Mouse (Mus musculus) liver, adult 2 months (tissue): ENCODE measurements at regions not wholly inside any gene's neighbourhood (a gene's known extent, or its start where the extent isn't known, plus 50 kb on each side); places are given as distances from the start of the nearest gene placed in this dataset.

Source experiments
- DNase-seq: peaks from one replicate; pipeline ENCODE4 v3.0.0-alpha.2; 2011; ENCODE audit warnings: low read depth, low spot score; ENCODE audit errors: extremely low read depth
- H3K27ac ChIP-seq: fragments of 200-500 bp; replicated peaks from 2 replicates; pipeline ENCODE4 v1.5.1; 2012; ENCODE audit warnings: low read depth, mild to moderate bottlenecking, control low read depth, inconsistent platforms, low read length; ENCODE audit not compliant: insufficient read depth
- H3K27me3 ChIP-seq: fragments of 200-500 bp; 2 replicates; pipeline ENCODE4 v1.6.1; 2012; ENCODE audit warnings: mild to moderate bottlenecking, moderate library complexity, low read length, inconsistent platforms; ENCODE audit not compliant: control insufficient read depth, insufficient read depth
- H3K36me3 ChIP-seq: fragments of 200-500 bp; 2 replicates; pipeline ENCODE4 v1.6.1; 2012; ENCODE audit warnings: low read length, inconsistent platforms; ENCODE audit not compliant: control insufficient read depth, insufficient read depth
- H3K4me1 ChIP-seq: fragments of 200-500 bp; 2 replicates; pipeline ENCODE4 v1.6.1; 2011; ENCODE audit warnings: low read length; ENCODE audit not compliant: control insufficient read depth, insufficient read depth
- H3K4me3 ChIP-seq: fragments of 200-500 bp; 2 replicates; pipeline ENCODE4 v1.5.1; 2011; ENCODE audit warnings: low read depth, mild to moderate bottlenecking, control low read depth, low read length, moderate library complexity; ENCODE audit not compliant: insufficient read depth
- H3K79me2 ChIP-seq: fragments of 200-500 bp; 2 replicates; pipeline ENCODE4 v1.6.1; 2012; ENCODE audit warnings: inconsistent platforms, mild to moderate bottlenecking, low read length, moderate library complexity; ENCODE audit not compliant: control insufficient read depth, insufficient read depth
- H3K9ac ChIP-seq: fragments of 200-500 bp; 2 replicates; pipeline ENCODE4 v1.6.1; 2012; ENCODE audit warnings: low read depth, mild to moderate bottlenecking, control low read depth, inconsistent platforms, low read length
- CTCF ChIP-seq: fragments of 200-500 bp; IDR thresholded peaks from 2 replicates; pipeline ENCODE4 v1.5.1; 2011; ENCODE audit warnings: low read depth, low read length, control low read depth
- POLR2A ChIP-seq: fragments of 200-500 bp; IDR thresholded peaks from 2 replicates; pipeline ENCODE4 v1.6.1; 2011; ENCODE audit warnings: low read length, control low read depth; ENCODE audit not compliant: insufficient read depth; ENCODE audit errors: extremely low read depth
- WGBS: fragments of 180-500 bp; shearing (Covaris S2); methylation state at CpG from one replicate; pipeline ENCODE4 v1.1.7; 2018; 5-methylcytosine and 5-hydroxymethylcytosine counted together

GRCm38 (mm10) chr11:40927168-40927567, 172.1 kb upstream of the Ccng1 start:
- Histone ChIP-seq H3K27ac (no peak overlapping the region), H3K36me3 (no peaks in the 10 kb centered on the region), H3K27me3 (no peaks in the 10 kb centered on the region), H3K4me1 (no peaks in the 10 kb centered on the region), H3K4me3 (no peak overlapping the region), H3K9ac (no peak overlapping the region), H3K79me2 (no peaks in the 10 kb centered on the region)
- 6% methylated on average over 12 of the region's 12 CpGs for WGBS
- peak; percentile 18 for DNase-seq
- TF ChIP-seq CTCF (peak; percentile 73), POLR2A (no peak)

GRCm38 (mm10) chr11:40891485-40891884, 136.4 kb upstream of the Ccng1 start:
- no peaks in the 10 kb centered on the region for H3K4me1 ChIP-seq
- no peak for TF ChIP-seq POLR2A
- no peak for TF ChIP-seq CTCF
- no peaks in the 10 kb centered on the region for H3K36me3 ChIP-seq
- H3K4me3 ChIP-seq = no peak overlapping the region
- no peak overlapping the region for H3K27ac ChIP-seq
- no peaks in the 10 kb centered on the region for H3K27me3 ChIP-seq
- WGBS = 100% methylated on average over 1 of the region's 1 CpGs
- DNase-seq = no peak
- H3K9ac ChIP-seq = no peak overlapping the region
- no peaks in the 10 kb centered on the region for H3K79me2 ChIP-seq

- no peak for DNase-seq
- WGBS = 81% methylated on average over 5 of the region's 5 CpGs
- H3K79me2 ChIP-seq = no peaks in the 10 kb centered on the region
- H3K36me3 ChIP-seq = no peaks in the 10 kb centered on the region
- no peak overlapping the region for H3K4me3 ChIP-seq
- H3K27ac ChIP-seq = no peak overlapping the region
- H3K4me1 ChIP-seq = no peaks in the 10 kb centered on the region
- TF ChIP-seq CTCF = no peak
- no peak for TF ChIP-seq POLR2A
- no peak overlapping the region for H3K9ac ChIP-seq
- no peaks in the 10 kb centered on the region for H3K27me3 ChIP-seq
Measured at GRCm38 (mm10) chr11:40884509-40884908, 129.4 kb upstream of the Ccng1 start.

GRCm38 (mm10) chr11:40879589-40879988, 124.5 kb upstream of the Ccng1 start:
- TF ChIP-seq POLR2A (no peak), CTCF (no peak)
- 76% methylated on average over 5 of the region's 5 CpGs for WGBS

GRCm38 (mm10) chr11:40873002-40873401, 117.9 kb upstream of the Ccng1 start:
- Histone ChIP-seq H3K4me1 (no peaks in the 10 kb centered on the region), H3K79me2 (no peaks in the 10 kb centered on the region), H3K27me3 (no peaks in the 10 kb centered on the region), H3K4me3 (no peak overlapping the region), H3K36me3 (no peaks in the 10 kb centered on the region), H3K27ac (no peak overlapping the region), H3K9ac (no peak overlapping the region)
- no peak for DNase-seq
- 87% methylated on average over 2 of the region's 2 CpGs for WGBS
- no peak for TF ChIP-seq CTCF
- no peak for TF ChIP-seq POLR2A

More at GRCm38 (mm10) chr11:40879589-40879988, 124.5 kb upstream of the Ccng1 start:
- no peaks in the 10 kb centered on the region for H3K36me3 ChIP-seq
- H3K4me1 ChIP-seq = no peaks in the 10 kb centered on the region
- H3K9ac ChIP-seq = no peak overlapping the region
- H3K79me2 ChIP-seq = no peaks in the 10 kb centered on the region
- H3K27ac ChIP-seq = no peak overlapping the region
- no peaks in the 10 kb centered on the region for H3K27me3 ChIP-seq
- no peak for DNase-seq
- no peak overlapping the region for H3K4me3 ChIP-seq

- Histone ChIP-seq H3K27ac (no peak overlapping the region), H3K79me2 (no peaks in the 10 kb centered on the region), H3K4me3 (no peak overlapping the region), H3K4me1 (no peaks in the 10 kb centered on the region), H3K27me3 (no peaks in the 10 kb centered on the region), H3K36me3 (no peaks in the 10 kb centered on the region), H3K9ac (no peak overlapping the region)
- no peak for TF ChIP-seq POLR2A
- 27% methylated on average over 2 of the region's 2 CpGs for WGBS
- DNase-seq = peak; percentile 2
Measured at GRCm38 (mm10) chr11:40865694-40866093, 110.6 kb upstream of the Ccng1 start.
